Mouse (Mus musculus) liver (tissue): ENCODE data around the gene Dld.

ENCODE experiments used
- DNase-seq: peaks from one replicate; pipeline ENCODE4 v3.0.0-alpha.2; 2020; ENCODE audit warnings: mixed read lengths

Gene Dld

GRCm38 (mm10) chr12:31318409-31318963, 32.8 kb downstream of the Dld start:
- DNase-seq, result no peak

- DNase-seq, result no peak
Observed at GRCm38 (mm10) chr12:31317670-31318408, 33.4 kb downstream of the Dld start.

- no peak for DNase-seq
Observed at GRCm38 (mm10) chr12:31315961-31316360, 35.3 kb downstream of the Dld start.

DNA sequence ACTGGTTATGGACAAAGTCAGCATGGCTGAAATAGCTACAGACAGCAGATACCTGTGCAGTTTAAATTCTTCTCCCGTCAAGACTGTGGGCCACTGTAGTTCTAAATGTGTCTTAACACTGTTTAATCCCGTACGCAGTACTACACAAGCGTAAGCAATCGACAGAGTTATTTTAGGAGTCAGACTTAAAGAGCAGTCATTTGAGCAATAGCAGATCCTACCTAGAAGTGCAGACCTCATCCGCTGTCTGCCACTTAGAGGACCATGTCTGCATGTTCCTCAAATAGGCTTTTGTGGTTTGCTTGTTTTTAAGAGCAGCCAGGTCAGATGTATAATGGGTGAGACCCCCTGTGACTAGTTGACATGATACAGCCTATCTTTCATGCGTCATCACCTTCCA, 36.9 kb downstream of the Dld start:
- DNase-seq, result no peak

GRCm38 (mm10) chr12:31313136-31313535, 38.1 kb downstream of the Dld start:
- DNase-seq, result no peak

DNA sequence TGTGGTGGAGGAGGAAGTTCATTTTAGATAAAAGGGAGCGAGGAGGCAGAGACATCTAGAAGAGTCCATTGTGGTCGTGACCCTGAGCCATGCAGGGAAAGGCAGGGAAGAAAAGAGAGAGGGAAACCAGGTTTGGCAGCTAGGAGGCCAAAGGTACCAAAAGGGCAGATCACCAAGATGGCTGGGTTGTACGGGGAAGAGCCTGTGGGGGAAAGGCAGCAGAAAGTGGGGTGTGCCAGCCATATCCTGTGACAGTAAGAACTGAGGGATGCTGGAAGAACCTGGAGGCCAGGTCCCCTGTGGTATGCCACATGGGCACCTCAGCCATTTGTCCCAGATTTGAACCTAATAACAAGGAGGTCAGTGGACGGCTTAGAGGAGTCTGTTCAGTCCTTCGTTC, 39.0 kb downstream of the Dld start:
- no peak for DNase-seq

GRCm38 (mm10) chr12:31311671-31312265, 39.5 kb downstream of the Dld start:
- no peak for DNase-seq

GRCm38 (mm10) chr12:31310687-31311086, 40.6 kb downstream of the Dld start:
- no peak for DNase-seq

GRCm38 (mm10) chr12:31307756-31308155, 43.5 kb downstream of the Dld start:
- no peak for DNase-seq

- DNase-seq, result no peak
Observed at GRCm38 (mm10) chr12:31307011-31307410, 44.2 kb downstream of the Dld start.

- no peak for DNase-seq
Observed at GRCm38 (mm10) chr12:31306075-31306675, 45.1 kb downstream of the Dld start.

GRCm38 (mm10) chr12:31302766-31303511, 48.3 kb downstream of the Dld start:
- no peak for DNase-seq

DNA sequence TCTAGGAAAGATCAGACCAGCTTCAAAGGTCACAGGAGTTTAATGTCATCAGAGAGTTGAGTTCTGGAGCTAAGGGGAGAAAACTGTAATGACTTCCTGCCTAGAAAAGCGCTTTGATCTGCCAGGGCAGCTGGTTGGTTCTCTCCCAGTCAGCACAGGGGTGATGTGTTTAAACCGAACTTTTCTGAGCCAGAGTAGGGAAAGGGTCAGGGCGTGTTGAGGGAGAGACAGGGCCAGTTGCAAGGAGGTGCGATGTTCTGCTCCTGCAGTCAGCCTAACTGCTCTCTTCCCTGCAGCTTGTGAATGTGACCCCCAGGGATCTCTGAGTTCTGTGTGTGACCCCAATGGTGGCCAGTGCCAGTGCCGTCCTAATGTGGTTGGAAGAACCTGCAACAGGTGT, 49.0 kb downstream of the Dld start:
- DNase-seq, result no peak

GRCm38 (mm10) chr12:31300276-31300675, 51.0 kb downstream of the Dld start:
- no peak for DNase-seq

DNA sequence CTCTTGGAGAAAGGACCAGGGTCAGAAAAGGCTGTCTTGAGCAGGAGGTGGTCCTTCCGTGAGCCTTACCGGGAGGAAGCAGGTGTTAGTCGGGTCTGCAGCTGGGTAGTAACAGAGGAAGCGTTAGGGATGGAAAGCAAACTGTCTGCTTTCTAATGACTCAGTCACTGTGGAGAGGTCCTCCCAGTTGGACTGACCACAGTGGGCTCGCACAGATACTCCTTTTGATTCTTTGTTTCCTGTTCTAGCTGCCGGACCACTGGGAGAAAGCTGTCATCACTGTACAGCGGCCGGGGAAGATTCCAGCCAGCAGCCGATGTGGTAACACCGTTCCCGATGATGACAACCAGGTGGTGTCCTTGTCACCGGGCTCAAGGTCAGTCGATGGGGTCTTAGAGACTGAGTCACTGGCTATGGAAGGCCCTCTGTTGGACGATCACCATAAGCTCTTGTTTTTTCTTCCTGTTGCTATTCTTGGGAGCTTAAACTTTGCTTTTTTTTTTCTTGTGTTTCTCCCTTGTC, 51.5 kb downstream of the Dld start:
- DNase-seq, result no peak

DNA sequence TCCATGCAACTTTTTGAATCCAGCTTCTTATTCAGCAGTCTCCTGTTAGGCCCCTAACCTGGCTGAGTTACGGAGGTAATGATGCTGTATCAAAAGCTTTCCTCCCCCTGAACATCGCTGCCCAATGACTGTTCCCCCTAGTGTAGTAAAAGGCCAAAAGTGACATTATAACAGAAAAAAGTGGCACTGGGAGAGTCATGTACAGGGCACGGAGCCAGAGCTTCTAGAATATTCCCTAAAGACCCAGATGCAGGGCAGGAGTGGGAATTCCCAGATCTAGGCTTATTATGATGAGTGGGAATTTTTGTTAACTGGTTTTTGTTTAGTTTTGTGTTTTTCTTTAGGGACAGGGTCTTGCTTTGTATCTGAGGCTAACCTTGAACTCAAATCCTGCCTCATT, 52.1 kb downstream of the Dld start:
- DNase-seq, result no peak

DNA sequence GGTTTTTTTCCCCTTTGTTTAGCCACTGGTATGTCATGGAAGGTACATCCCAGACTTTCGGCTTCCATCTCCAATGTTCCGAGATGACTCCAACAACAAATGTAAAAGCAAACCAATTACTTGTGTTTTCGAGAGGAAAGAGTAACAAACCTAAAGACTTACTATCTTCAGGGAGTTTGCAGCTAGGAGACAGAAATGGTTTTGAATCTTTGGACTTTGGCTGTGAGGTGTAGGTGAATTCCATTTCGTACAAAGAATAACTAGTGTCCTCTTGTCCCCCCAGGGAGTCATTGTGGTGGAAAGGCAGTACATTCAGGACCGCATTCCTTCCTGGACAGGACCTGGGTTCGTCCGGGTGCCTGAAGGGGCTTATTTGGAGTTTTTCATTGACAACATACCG, 52.7 kb downstream of the Dld start:
- DNase-seq, result no peak

DNA sequence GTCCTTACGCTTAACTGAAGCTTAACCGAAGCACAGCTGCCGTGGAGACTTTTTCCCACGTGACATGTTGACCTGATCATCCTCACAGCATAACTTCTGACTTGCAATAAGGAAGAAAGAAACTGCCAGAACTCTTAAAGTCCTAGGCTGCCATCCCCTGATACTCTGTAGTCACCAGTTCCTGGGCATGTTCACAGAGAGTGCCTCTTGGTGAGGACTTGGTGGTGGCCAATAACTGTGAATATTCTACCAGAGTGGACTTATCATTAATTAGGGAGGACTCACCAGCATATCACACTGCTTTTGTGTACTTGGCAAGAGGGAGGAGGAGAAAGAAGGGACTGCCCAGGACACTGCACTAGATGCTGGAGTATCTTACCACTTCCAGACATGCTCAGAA, 53.1 kb downstream of the Dld start:
- DNase-seq, result no peak

DNA sequence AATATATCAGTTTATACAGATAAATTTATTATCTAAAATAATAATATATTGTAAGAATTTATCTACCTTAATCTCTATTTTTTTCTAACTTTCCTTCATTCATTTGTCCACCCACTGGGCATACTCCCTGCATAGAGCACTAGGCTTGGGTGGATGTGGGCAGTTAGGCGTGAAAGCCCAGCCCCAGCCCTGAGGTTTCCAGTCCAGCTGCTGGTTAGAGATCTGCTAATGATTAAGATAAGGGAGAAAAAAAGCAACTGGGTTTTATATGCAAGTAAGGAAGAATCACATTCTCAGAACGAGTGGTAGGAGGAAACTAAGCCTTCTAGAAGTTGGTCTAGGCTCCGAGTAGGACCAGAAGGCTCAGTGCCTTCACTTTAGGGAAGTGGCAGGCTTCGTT, 55.2 kb downstream of the Dld start:
- no peak for DNase-seq

GRCm38 (mm10) chr12:31295505-31295904, 55.7 kb downstream of the Dld start:
- DNase-seq, result no peak

DNA sequence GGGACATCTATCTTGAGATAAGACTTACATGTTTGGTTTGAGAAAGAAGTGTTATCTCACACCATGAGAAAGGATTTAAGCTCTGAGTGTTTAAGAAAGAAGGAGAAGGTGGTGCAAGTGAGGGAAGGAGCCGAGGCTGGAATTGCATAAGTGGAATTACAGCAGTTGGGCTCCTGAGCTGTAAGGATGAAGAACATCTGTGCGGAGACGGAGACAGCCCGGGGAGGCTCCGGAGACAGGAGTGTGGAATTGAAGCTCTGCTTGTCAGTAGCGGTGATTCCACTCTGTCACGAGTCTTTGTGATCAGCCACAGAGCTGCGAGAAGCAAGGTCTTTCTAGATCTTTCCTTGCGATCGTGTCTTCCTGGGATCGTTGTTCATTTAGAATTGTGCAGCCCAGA, 56.3 kb downstream of the Dld start:
- no peak for DNase-seq

GRCm38 (mm10) chr12:31294526-31294925, 56.7 kb downstream of the Dld start:
- peak; percentile 21 for DNase-seq
